Mouse (Mus musculus) layer of hippocampus, adult 2 months (tissue): ENCODE data around the gene Yeats2. TPM values are rescaled to one million over a fixed set of nuclear protein-coding genes. Genes with fewer than 3 reads are reported as not detected.

Experiments used
- DNase-seq, 2 experiments: peaks; one replicate each; pipeline ENCODE4 v3.0.0; 2022; ENCODE audit warnings: low spot score in 2 of 2
- H3K27ac ChIP-seq: fragments of 200-600 bp; 2 replicates; pipeline ENCODE4 v1.8.1; 2022
- H3K4me3 ChIP-seq: fragments of 200-600 bp; 2 replicates; pipeline ENCODE4 v1.8.1; 2022; ENCODE audit warnings: mild to moderate bottlenecking
- CTCF ChIP-seq: fragments of 200-600 bp; conservative IDR thresholded peaks from 2 replicates; pipeline ENCODE4 v1.8.1; 2022; ENCODE audit warnings: antibody characterized with exemption, mild to moderate bottlenecking, moderate library complexity
- total RNA-seq, 2 experiments: library from RNA; stranded (reverse); gene quantifications; 2 replicates each; pipeline ENCODE4 v1.2.3; 2021

Gene Yeats2
- total RNA-seq, 2 experiments from 2014 or later = 38.7 to 42.3 TPM

DNA sequence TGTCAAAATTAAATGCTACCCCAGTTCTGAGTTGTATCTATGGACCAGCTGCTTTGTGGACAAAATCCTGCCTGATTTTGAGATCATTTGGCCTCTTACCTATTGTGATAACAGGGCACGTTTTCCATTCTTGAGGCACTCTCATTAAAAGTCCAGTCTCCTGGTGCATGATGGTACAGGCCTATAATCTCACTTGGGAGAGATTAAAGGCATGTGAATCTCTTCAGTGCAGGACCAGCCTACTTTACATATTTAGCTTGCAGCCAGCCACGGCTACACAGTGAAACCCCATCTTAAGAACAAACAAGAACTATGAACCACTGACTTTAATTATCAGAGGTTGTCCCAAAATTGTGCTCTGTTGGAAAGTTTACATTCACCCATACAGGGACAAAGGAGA is 10.5 kb upstream of the Yeats2 start:
- Histone ChIP-seq H3K27ac (no peak overlapping the region), H3K4me3 (no peak overlapping the region)
- TF ChIP-seq CTCF = no peak
- DNase-seq = no peak

DNA sequence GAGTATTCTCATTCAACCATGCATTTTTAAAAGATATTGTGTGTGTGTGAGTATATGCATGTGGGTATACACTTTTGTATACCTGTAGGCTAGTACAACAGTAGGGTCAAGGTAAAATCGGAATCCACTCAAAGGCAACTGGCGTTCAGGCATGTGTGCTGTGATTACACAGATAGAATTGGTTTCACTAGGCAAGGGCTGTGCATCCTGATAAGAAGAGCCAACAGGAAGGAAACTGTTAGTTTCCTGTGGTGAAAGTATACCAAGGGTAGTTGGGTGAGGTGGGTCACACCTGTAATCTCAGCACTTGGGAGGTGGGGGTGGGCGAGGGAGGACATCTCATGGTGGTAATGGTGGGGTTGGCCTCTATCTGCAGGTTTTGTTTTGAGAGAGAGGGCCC is 3.7 kb downstream of the Yeats2 start:
- TF ChIP-seq CTCF = no peak
- Histone ChIP-seq H3K27ac (no peak overlapping the region), H3K4me3 (no peak overlapping the region)

DNA sequence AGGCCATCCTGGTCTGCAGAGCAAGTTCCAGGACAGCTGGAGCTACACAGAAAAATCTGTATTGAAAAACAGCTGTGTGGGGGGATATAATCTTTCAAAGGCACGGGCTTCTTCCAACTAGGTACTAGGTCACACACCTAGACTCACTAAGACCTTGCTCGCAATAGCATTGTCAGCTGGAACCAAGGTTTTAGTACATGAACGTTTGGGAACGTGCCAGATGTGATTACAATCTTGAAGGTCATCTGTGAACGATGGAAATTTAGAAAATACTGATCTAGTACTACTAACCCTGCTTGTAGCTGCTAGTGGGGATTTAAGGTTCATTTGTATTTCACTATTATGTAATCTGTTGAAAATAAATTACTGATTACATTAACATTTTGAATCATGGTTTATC is 11.1 kb downstream of the Yeats2 start:
- peak overlapping the region; percentile 24; the same call in 1 of the 2 replicates for H3K27ac ChIP-seq
- no peak overlapping the region for H3K4me3 ChIP-seq
- TF ChIP-seq CTCF = no peak
- DNase-seq = no peak

More for the DNA sequence above, 3.7 kb downstream of the Yeats2 start:
- DNase-seq = no peak

DNA sequence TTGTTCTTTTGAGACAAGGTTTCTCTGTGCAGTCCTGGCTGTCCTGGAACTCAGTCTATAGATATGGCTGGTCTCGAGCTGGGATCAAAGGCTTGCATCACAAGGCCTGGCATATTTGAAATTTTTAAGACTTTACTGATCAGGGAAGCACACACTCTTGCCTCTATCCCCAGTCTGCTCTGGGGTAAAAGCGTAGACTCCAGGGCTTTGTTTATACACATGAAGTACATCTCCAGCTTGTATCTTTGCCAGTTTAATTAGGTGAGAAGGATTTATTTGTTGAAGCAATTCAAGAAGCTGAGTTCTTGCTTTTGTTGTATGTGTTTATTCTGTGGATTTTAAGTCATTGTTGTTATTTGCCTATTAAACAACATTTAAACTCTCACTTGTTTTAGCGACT is 12.9 kb downstream of the Yeats2 start:
- TF ChIP-seq CTCF = no peak
- Histone ChIP-seq H3K27ac (no peak overlapping the region), H3K4me3 (no peak overlapping the region)
- no peak for DNase-seq

DNA sequence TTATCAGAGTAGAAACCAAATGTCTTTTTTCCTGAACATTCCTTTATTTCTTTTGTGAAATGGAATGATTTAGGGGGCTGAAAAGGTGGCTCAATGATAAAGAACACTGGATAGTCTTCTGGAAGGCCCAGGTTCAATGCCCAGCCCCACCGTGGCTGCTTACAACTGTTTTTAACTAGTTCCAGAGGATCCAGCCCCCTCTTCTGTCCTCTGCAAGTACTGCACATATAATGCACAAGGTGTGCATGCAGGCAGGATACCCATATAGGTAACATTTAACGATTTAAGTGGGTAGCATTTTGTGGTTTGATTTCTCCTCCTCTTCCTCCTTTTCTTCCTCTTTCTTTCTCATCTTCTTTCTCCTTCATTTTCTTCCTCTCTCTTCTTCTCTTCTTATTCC is 19.3 kb downstream of the Yeats2 start:
- DNase-seq = no peak
- H3K27ac ChIP-seq = no peak overlapping the region
- H3K4me3 ChIP-seq = no peak overlapping the region
- TF ChIP-seq CTCF = peak; percentile 56

DNA sequence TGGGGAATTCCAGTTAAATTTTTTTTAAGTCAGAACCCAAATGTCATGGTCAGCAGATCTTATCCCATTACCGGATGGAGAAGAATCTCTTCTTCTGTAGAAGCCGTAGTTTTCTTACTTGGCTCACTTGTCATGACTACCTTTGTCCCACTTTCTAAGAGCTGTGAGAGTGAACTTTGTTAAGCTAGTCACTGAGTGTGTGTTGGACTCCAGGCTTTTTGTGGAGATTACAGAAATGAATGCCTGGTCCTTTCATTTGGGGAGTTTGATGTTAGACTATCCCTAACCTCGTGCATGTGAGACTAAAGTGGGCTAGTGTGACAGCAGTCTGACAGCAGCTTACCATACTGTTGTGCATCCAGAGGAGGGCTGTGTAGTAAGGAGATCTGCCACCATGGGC is 28.2 kb downstream of the Yeats2 start:
- Histone ChIP-seq H3K4me3 (no peak overlapping the region), H3K27ac (peak overlapping the region; percentile 21)
- DNase-seq = no peak
- TF ChIP-seq CTCF = no peak

DNA sequence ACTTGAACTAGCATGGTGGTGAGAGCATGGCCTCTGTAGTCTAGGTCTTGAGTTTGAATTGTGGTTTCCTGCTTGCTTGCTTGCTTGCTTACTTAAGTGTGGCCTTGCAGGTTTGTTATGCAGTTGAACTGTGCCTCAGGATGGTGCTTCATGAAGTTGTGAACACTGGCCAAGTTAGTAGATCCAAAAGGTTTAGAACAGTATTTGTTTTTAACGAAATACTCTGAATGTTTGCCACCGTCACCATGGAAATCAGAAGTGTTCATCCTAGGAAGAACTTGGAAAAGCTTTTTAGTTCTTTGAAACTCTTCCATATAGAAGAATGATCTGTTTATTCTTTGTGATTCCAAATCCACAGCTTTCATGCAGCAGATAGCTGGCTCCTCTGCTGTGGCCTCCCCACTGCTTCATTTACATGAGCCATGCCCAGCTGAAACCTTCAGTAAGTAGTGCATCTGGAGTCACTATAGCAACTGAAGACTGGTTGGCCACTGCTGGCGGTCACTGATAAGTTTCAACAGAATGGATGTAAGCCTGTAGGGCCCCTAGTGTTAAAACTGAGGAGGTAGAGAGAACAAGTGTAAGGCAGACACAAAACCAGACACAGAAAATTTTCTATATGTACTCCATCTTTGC is 28.7 kb downstream of the Yeats2 start:
- DNase-seq = peak in 1 of 2 experiments; percentile 12
- H3K4me3 ChIP-seq = no peak overlapping the region
- peak overlapping the region; percentile 21 for H3K27ac ChIP-seq
- TF ChIP-seq CTCF = 0 out of 2 replicates have a peak, but pooled peaks have one; percentile 13

DNA sequence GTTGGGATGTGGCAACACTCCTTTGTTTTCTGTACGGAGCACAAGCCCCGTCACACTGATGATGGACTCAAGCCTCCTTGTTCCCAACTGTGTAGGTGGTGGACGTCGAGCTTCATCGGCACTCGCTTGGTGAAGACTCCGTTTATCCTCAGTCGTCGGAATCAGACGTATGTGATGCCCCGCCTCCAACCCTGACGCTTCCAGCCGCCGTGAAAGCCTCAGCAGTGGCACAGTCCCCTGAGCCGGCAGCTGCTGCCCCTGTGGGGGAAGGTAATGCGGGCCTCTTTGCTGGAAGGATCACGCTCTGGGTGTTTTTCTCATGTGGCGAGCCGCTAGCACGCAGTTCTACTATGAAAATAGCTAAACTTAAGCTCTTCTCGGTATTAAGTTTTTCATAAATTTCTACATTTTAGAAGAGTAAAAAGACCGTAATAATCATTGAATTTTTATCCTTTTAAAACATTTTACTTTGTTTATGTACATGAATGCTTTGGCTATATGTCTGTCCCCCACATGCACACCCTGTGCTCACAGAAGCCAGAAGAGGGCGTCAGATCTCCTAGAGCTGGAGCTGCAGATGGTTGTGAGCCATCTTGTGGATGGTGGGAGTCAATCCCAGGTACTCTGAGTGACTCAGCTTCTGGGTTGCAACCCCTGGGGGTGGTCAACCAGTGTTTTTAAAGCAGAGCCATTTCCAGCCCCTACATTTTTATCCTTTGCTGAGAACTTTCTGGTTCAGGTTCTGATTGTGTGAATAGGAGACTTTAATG is 38.7 kb downstream of the Yeats2 start:
- no peak; the same call in none of the 2 replicates for TF ChIP-seq CTCF
- DNase-seq = no peak

DNA sequence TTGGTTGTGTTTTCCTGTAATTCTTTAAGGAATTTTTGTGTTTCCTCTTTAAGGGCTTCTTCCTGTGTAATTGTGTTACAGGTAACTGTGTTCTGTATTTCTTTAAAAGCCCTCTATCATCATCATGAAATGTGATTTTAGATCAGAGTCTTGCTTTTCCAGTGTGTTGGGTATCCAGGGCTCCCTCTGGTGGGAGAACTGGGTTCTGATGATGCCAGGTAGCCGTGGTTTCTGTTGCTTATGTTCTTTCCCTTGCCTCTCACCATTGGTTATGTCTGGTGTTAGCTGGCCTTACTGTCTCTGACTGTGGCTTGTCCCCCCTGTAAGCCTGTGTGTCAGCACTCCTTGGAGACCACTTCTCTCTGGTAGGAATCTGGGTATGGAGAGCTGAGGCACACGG is 44.5 kb downstream of the Yeats2 start:
- TF ChIP-seq CTCF = peak; percentile 79
- peak in 1 of 2 experiments; percentile 21 for DNase-seq
- Histone ChIP-seq H3K27ac (no peak overlapping the region), H3K4me3 (no peak overlapping the region)

More for the DNA sequence above, 38.7 kb downstream of the Yeats2 start:
- no peak overlapping the region for H3K4me3 ChIP-seq
- no peak overlapping the region for H3K27ac ChIP-seq

DNA sequence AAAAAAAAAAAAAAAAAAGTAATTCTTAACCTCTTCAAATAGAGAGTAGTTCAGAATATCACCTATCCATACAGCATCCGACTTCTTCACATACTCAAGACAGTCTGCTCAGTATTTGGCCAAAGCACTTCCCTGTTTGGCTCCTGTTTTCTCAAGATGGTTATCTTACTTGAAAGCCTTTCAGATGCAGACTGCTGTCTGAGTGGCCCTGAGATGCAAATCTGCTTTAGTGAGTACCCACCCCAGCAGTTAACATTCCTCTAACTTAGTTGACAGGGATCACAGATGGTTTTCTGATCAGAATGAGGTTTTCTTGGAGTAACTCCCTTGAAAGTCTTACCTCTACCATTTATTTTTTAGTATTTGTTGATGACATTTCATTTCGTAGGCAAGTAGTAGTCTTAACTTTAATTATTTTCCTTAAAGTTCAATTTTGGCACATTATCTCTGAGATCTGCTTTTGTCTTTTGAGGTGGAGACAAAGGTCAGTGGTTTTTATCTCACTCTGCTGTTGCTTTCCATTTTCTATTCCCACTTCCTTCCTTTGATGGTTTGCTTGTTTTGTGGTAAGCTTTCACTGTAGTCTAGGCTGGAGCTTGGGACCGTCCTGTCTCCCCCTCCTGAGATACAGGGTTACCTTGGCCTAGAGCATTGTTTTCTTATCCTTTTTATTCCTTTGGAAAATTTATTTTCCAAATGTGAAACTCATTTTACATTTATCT is 50.5 kb downstream of the Yeats2 start:
- Histone ChIP-seq H3K27ac (no peak overlapping the region), H3K4me3 (no peak overlapping the region)
- TF ChIP-seq CTCF = no peak
- no peak for DNase-seq

DNA sequence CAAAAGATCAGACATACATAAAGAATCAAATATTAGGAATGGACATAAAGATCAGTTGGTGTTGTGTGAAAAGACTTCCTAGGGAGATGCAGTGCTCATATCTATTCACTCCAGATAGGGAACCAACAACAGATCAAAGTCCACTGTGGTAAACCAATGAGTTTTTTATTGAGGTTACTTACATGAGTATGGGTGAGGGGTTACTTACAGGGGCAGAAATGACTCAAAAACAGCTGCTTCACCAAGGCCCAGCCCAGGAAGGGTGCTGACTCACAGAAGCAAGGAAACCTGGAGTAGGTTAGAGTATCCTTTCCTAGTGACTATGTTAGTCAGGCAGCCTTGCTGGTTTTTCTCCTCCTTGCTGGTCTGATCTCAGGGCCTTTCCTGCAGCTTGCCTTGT is 51.2 kb downstream of the Yeats2 start:
- no peak for TF ChIP-seq CTCF
- DNase-seq = no peak
- no peak overlapping the region for H3K27ac ChIP-seq
- no peak overlapping the region for H3K4me3 ChIP-seq

DNA sequence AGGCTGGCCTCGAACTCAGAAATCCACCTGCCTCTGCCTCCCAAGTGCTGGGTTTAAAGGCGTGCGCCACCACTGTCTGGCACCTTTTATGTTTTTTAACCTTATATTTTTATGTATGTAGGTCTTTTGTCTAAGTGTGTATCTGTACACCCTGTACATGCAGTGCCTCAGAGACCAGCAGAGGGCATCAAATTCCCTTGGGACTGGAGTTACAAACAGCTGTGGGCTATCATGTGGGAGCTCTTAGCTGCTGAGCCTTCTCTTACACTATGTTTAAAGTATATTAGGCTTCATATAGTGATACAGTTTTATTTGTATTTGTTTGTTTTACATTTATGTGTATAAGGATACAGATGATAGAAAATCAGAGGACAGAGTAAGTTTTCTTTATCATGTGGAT is 54.7 kb downstream of the Yeats2 start:
- peak; percentile 69 for TF ChIP-seq CTCF
- no peak overlapping the region for H3K4me3 ChIP-seq
- no peak for DNase-seq
- H3K27ac ChIP-seq = no peak overlapping the region

DNA sequence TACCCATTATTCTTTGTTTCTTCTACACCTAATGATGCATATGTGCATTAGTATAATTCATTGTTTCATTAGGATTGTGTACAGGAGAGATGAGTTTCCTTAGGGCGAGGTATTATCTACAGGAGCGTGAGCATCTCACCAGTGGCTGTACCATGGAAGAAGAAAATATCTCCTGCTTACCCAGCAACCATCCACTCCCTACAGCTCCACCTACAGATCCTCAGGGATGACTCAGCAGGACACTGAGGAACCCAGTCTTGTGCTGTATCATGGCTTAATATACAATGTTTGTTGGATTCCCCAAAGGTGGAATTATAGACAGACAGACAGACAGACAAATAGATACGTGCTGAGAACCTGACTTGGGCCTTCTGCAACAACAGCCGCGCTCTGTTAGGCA is 56.1 kb downstream of the Yeats2 start:
- Histone ChIP-seq H3K27ac (no peak overlapping the region), H3K4me3 (no peak overlapping the region)
- DNase-seq = no peak
- TF ChIP-seq CTCF = no peak
